Comparison of ENCODE assay signal across 8 mouse cellular contexts in the genomic region with DNA sequence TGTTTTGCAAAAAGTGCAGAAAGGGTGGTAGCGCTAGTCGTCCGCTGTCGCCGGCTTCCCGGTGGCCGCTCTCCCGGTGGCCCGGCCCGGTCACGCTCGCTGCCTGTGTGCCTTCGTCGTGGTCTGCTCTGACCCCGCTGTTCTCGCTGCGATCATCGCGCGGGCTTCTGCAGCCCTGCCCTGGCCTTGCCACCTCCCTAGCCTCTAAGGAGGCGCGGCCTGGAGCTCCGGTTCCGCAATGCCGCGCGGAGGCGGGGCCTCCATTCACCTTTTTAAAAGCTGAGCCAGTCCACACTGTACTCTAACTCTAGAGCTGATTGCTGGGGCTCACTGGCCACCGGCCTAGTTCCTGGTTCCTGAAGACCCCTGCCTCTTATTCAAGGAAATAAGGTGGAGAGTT. TPM values are rescaled to one million over a fixed set of nuclear protein-coding genes. Genes with fewer than 3 reads are reported as not detected.
DNase-seq lines count a peak whose midpoint lies in the region; ATAC-seq lines count a peak whose summit lies in the region.

No protein-coding gene starts in this region.

- peak overlapping the region; percentile 75 for H3K9ac ChIP-seq in forebrain, embryonic 16.5 days (replicated peaks; ENCODE audit: low read depth, low read length)
- H3K9ac ChIP-seq in hindbrain, embryonic 11.5 days (ENCODE audit: low read depth, low read length) = peak overlapping the region; percentile 75
- peak overlapping the region; percentile 55 for H3K9ac ChIP-seq in limb, embryonic 15.5 days
- peak overlapping the region; percentile 36 for H3K9ac ChIP-seq in midbrain, embryonic 15.5 days

- peak overlapping the region; percentile 47 for H3K4me3 ChIP-seq in forebrain, embryonic 16.5 days (replicated peaks; ENCODE audit: low read length)
- H3K4me3 ChIP-seq in hindbrain, embryonic 11.5 days (ENCODE audit: low read depth, low read length) = peak overlapping the region; percentile 34
- peak overlapping the region; percentile 47 for H3K4me3 ChIP-seq in limb, embryonic 15.5 days
- peak overlapping the region; percentile 33 for H3K4me3 ChIP-seq in midbrain, embryonic 15.5 days

- DNase-seq in WW6 (ENCODE audit: low read depth, low spot score) = peak; percentile 57
- peak; percentile 72 to 73 for DNase-seq in cerebellum, adult 18-20 months
- DNase-seq in hindbrain, embryonic 11.5 days (ENCODE audit: low spot score) = peak; percentile 66
- peak; percentile 58 for DNase-seq in splenic B cell, adult 2 months (ENCODE audit: low read depth, low spot score)
- no peak for DNase-seq in layer of hippocampus, postnatal 14 days (ENCODE audit: low spot score in 2 of 2)

- peak overlapping the region; percentile 76 for H3K4me2 ChIP-seq in forebrain, embryonic 16.5 days (ENCODE audit: low read length)
- peak overlapping the region; percentile 76 for H3K4me2 ChIP-seq in hindbrain, embryonic 11.5 days (replicated peaks; ENCODE audit: low read depth, low read length)
- peak overlapping the region; percentile 78 for H3K4me2 ChIP-seq in limb, embryonic 15.5 days
- H3K4me2 ChIP-seq in midbrain, embryonic 15.5 days = peak overlapping the region; percentile 59

- 0 out of 2 replicates have a peak, but pooled peaks have one; percentile 52 for ATAC-seq in forebrain, embryonic 16.5 days
- ATAC-seq in hindbrain, embryonic 11.5 days (ENCODE audit: low FRiP score) = peak; percentile 35
- no peak for ATAC-seq in limb, embryonic 15.5 days (ENCODE audit: insufficient number of reproducible peaks, low FRiP score, low TSS enrichment, low read depth)
- ATAC-seq in midbrain, embryonic 15.5 days (replicated peaks) = 0 out of 2 replicates have a peak, but pooled peaks have one; percentile 37

- H3K9me3 ChIP-seq in forebrain, embryonic 16.5 days (ENCODE audit: control insufficient read depth, low read length) = no peaks in the 10 kb centered on the region
- H3K9me3 ChIP-seq in hindbrain, embryonic 11.5 days (ENCODE audit: control insufficient read depth, low read length) = no peaks in the 10 kb centered on the region
- no peaks in the 10 kb centered on the region for H3K9me3 ChIP-seq in limb, embryonic 15.5 days
- H3K9me3 ChIP-seq in midbrain, embryonic 15.5 days = no peaks in the 10 kb centered on the region

- H3K27me3 ChIP-seq in forebrain, embryonic 16.5 days (replicated peaks; ENCODE audit: control insufficient read depth, insufficient read depth, low read length) = no peaks in the 10 kb centered on the region
- no peaks in the 10 kb centered on the region for H3K27me3 ChIP-seq in hindbrain, embryonic 11.5 days (ENCODE audit: control insufficient read depth, insufficient read depth, low read length)
- no peaks in the 10 kb centered on the region for H3K27me3 ChIP-seq in limb, embryonic 15.5 days
- no peaks in the 10 kb centered on the region for H3K27me3 ChIP-seq in midbrain, embryonic 15.5 days (replicated peaks)
- H3K27me3 ChIP-seq in splenic B cell, adult 2 months (ENCODE audit: control insufficient read depth, insufficient read depth, low read length, poor library complexity, severe bottlenecking) = no peaks in the 10 kb centered on the region

- H3K4me1 ChIP-seq in forebrain, embryonic 16.5 days (replicated peaks; ENCODE audit: control insufficient read depth, insufficient read depth, low read length) = peaks cover 8% of the 10 kb centered on the region
- 0 out of 2 replicates have a peak, but pooled peaks cover 3% of the 10 kb centered on the region for H3K4me1 ChIP-seq in hindbrain, embryonic 11.5 days (replicated peaks; ENCODE audit: control insufficient read depth, insufficient read depth, low read length)
- peaks cover 6% of the 10 kb centered on the region; the same call in 1 of the 2 replicates for H3K4me1 ChIP-seq in limb, embryonic 15.5 days
- peaks cover 8% of the 10 kb centered on the region for H3K4me1 ChIP-seq in midbrain, embryonic 15.5 days

- WGBS in forebrain, embryonic 16.5 days = 1% methylated on average over 29 of the region's 29 CpGs
- WGBS in hindbrain, embryonic 11.5 days = under 1% methylated on average over 29 of the region's 29 CpGs
- 2% methylated on average over 29 of the region's 29 CpGs for WGBS in limb, embryonic 15.5 days
- WGBS in midbrain, embryonic 15.5 days = under 1% methylated on average over 29 of the region's 29 CpGs

- 0 out of 2 replicates have a peak, but pooled peaks cover 2% of the 10 kb centered on the region for H3K36me3 ChIP-seq in forebrain, embryonic 16.5 days (ENCODE audit: control insufficient read depth, insufficient read depth)
- no peaks in the 10 kb centered on the region for H3K36me3 ChIP-seq in hindbrain, embryonic 11.5 days (ENCODE audit: control insufficient read depth, insufficient read depth, low read length)
- H3K36me3 ChIP-seq in limb, embryonic 15.5 days = no peaks in the 10 kb centered on the region
- no peaks in the 10 kb centered on the region; the same call in 1 of the 2 replicates for H3K36me3 ChIP-seq in midbrain, embryonic 15.5 days (replicated peaks)
- no peaks in the 10 kb centered on the region for H3K36me3 ChIP-seq in splenic B cell, adult 2 months (ENCODE audit: control insufficient read depth, insufficient read depth, low read length, poor library complexity, severe bottlenecking)

- no peak overlapping the region for H3K27ac ChIP-seq in forebrain, embryonic 16.5 days (ENCODE audit: low read length)
- H3K27ac ChIP-seq in hindbrain, embryonic 11.5 days (ENCODE audit: low read depth, low read length) = no peak overlapping the region
- H3K27ac ChIP-seq in limb, embryonic 15.5 days = no peak overlapping the region
- peak overlapping the region; percentile 28; the same call in 1 of the 2 replicates for H3K27ac ChIP-seq in midbrain, embryonic 15.5 days

RNA-seq across cellular contexts. Expression of gene Hsf5, which starts 22.2 kb away (rescaled TPM):
- 0.45 and 0.46 TPM in 2 replicates for polyA plus RNA-seq in forebrain, embryonic 16.5 days (2015; fragmentation: Nextera tagmentation; extraction: Ambion mirVana)
- 0.14 and 0.39 TPM in 2 replicates for polyA plus RNA-seq in hindbrain, embryonic 11.5 days (2014; fragmentation: Nextera tagmentation; extraction: Ambion mirVana)
- 0.14 and 0.22 TPM in 2 replicates for polyA plus RNA-seq in limb, embryonic 15.5 days (2015; fragmentation: Nextera tagmentation; extraction: Ambion mirVana)
- polyA plus RNA-seq in midbrain, embryonic 15.5 days (2015; fragmentation: Nextera tagmentation; extraction: Ambion mirVana) = 0.37 and 0.61 TPM in 2 replicates
- total RNA-seq in layer of hippocampus, postnatal 14 days (2021) = under 1 TPM; 0.43 to 0.60 TPM

RNA-seq across cellular contexts. Expression of gene Rnf43, which starts 23.3 kb away (rescaled TPM):
- 0.76 and 1.9 TPM in 2 replicates for polyA plus RNA-seq in forebrain, embryonic 16.5 days (2015; fragmentation: Nextera tagmentation; extraction: Ambion mirVana)
- 1.1 and 1.5 TPM in 2 replicates for polyA plus RNA-seq in hindbrain, embryonic 11.5 days (2014; fragmentation: Nextera tagmentation; extraction: Ambion mirVana)
- polyA plus RNA-seq in limb, embryonic 15.5 days (2015; fragmentation: Nextera tagmentation; extraction: Ambion mirVana) = 7.8 and 9.3 TPM in 2 replicates
- polyA plus RNA-seq in midbrain, embryonic 15.5 days (2015; fragmentation: Nextera tagmentation; extraction: Ambion mirVana) = 0.83 and 1.2 TPM in 2 replicates
- 1 to 10 TPM; 2.5 to 4.1 TPM for total RNA-seq in layer of hippocampus, postnatal 14 days (2021)

RNA-seq across cellular contexts. Expression of gene Mtmr4, which starts 47.2 kb away (rescaled TPM):
- 65.1 and 71.5 TPM in 2 replicates for polyA plus RNA-seq in forebrain, embryonic 16.5 days (2015; fragmentation: Nextera tagmentation; extraction: Ambion mirVana)
- 63.2 and 77.0 TPM in 2 replicates for polyA plus RNA-seq in hindbrain, embryonic 11.5 days (2014; fragmentation: Nextera tagmentation; extraction: Ambion mirVana)
- 25.9 and 27.9 TPM in 2 replicates for polyA plus RNA-seq in limb, embryonic 15.5 days (2015; fragmentation: Nextera tagmentation; extraction: Ambion mirVana)
- polyA plus RNA-seq in midbrain, embryonic 15.5 days (2015; fragmentation: Nextera tagmentation; extraction: Ambion mirVana) = 57.2 and 59.8 TPM in 2 replicates
- 10 to 100 TPM; 80.4 to 95.4 TPM for total RNA-seq in layer of hippocampus, postnatal 14 days (2021)

Comparison
In these comparisons a context has a peak if more than half of its experiments do, and no peak if none do; other contexts are left out.
1. DNase-seq: peak in WW6 (single experiment), cerebellum, adult 18-20 months (2 of 2), hindbrain, embryonic 11.5 days (single experiment) and splenic B cell, adult 2 months (single experiment); none in layer of hippocampus, postnatal 14 days (0 of 2).
2. Peak in every context shown above with its lines, with median percentiles within 50 percentile points of each other: H3K4me2 ChIP-seq, H3K4me3 ChIP-seq and H3K9ac ChIP-seq.